Mouse (Mus musculus) spleen, postnatal 4 days (tissue): ENCODE data around the gene Rabgap1.
"Not testable (repeated sequence)": the region's sequence is repeated elsewhere in the genome, so short reads cannot be mapped to it uniquely, and the experiment has no call there.

Source experiments
- DNase-seq, 2 experiments: peaks; one replicate each; pipeline ENCODE4 v3.0.0; 2022; ENCODE audit warnings: low spot score in 2 of 2

Gene Rabgap1

GRCm38 (mm10) chr2:37442611-37443591 is at the start of gene Rabgap1, which contains the start of the genes Zbtb26 and Zbtb6:
Rabgap1 (plus strand) TSS chr2:37443279.
Zbtb26 (minus strand) TSS chr2:37443135.
Zbtb6 (minus strand) TSS chr2:37443171.
- peak; percentile 93 to 96 for DNase-seq

DNA sequence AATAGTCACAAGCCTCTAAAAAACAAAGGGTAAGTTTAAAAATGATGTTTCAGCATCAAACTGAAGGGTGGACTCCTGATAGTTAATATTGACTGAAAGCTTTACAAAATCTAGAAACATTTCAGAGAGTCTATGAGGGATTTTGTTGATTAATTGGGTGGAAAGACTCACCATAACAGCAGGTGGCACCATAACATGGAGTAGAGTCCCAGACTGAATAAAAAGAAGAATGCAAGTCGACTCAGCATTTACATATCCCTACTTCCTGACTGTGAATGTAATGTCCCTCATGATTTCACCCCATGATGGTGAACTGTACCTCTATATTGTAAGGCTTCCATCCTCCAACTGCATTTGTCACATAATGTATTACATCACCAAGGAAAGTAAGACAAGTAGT is 47.5 kb upstream of the Rabgap1 start:
- DNase-seq: no peak

GRCm38 (mm10) chr2:37421903-37422302 is 21.2 kb upstream of the Rabgap1 start:
- no peak for DNase-seq

DNA sequence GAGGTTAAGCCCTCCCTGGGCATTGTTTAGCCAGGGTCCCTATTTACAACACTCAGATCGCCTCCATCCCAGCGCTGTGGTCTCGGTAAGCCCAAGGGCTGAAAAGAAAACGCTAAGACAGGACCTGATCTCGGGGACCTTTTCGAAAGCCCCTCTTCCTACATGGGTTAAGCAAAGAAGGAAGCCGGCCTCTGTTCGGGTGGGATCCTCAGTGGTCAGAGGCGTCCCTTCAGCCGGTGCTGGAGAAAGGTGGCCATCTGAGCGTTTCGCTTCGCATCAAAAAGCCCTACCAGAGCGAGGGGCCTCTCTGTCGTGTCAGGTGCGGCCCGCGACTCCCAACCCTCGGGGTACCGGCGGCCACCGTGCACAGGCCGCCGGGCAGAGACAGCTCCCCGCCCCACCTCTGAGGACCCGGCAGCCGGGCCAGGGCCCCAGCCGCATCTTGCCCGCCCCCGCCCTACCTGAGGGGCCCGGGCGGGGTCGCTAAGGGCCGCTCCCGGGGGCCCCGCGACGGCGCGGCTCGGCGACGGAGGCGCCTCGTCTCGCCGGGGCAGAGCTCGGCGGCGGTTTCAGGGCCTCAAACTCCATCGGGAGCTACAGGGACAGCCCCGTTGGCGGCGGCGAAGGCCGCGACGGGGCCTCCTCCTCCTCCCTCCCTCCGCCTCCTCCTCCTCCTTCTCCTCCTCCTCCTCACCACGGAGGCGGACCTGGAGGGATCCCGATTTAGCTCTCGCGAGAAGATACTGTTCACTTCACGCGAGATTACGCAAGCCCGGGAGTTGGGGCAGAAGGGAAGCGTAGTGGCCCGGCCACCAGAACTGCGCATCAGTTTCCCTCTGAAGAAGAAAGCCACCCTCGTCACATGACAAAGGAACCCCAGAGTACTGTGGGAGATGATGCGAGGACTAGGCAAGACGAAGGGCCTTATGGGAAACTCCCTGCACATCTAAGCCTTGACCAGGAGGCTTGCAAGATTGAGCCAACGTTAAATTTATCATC is 20.5 kb upstream of the Rabgap1 start, which contains the start of gene Rc3h2:
Gene Rc3h2 (minus strand): TSS at position 598 of the 999 bp plus-strand sequence.
- DNase-seq: peak; percentile 94 to 95

- DNase-seq: no peak
These were observed 19.4 kb upstream of the Rabgap1 start for GRCm38 (mm10) chr2:37423671-37424070.

DNA sequence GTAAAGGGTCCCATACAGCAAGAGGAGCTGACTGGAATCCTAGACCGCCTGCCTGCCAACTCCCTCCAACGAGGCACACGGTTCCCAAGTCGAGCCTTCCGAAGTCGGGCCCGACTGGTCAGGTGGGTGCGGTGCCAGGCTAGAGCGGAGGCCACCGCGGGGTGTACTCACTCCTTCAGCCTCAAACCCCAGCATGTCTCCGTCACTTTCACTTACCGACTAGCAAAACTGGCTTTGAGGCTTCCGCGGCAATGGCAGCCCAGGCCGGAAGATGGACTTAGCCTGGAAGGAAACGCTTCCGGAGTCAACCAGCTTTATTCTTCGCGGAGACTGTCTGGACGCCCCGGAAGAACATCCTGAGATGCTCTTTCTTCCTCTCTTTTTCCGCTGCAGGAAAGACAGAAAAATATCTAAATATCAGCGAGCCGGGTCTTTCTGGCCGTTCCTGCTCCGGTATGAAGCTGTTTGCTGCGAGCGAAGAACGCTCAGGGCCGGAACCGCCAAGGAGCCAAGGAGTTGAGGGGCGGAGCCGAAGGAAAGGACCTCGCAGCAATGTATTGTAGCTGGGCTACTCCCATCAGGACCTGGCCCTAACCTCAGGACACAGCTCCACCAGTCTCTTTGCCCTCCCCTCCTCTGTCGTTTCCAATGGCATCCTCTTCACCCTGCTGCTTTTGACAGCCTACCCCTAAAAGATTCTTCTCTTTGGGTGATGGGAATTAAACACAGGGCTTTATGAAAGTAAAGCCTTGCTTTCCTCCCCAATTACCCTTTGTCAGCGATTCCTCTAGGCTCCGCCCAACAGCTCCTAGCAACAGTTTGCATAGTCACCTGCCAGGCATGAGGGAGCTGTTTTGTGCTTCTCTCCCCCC is 12.2 kb upstream of the Rabgap1 start:
- peak; percentile 74 to 84 for DNase-seq

DNA sequence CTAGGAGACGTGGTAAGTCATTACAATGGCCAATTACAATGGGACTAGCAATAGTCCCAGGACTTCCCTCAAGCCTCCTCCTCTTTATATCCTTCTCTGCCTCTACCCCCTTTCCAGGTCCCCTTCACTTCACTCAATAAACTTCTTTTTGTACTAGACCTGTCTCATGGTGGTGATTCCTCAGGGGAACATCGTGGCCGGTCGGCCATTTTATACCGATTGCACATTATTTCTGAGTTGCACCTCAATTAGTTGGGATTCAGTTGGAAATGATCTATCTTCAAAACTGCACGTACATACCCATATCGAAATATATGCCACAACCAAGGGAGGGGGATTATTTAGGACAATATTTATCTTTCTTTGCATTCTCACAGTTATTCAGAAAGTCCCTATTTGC is 11.5 kb upstream of the Rabgap1 start:
- no peak for DNase-seq

DNA sequence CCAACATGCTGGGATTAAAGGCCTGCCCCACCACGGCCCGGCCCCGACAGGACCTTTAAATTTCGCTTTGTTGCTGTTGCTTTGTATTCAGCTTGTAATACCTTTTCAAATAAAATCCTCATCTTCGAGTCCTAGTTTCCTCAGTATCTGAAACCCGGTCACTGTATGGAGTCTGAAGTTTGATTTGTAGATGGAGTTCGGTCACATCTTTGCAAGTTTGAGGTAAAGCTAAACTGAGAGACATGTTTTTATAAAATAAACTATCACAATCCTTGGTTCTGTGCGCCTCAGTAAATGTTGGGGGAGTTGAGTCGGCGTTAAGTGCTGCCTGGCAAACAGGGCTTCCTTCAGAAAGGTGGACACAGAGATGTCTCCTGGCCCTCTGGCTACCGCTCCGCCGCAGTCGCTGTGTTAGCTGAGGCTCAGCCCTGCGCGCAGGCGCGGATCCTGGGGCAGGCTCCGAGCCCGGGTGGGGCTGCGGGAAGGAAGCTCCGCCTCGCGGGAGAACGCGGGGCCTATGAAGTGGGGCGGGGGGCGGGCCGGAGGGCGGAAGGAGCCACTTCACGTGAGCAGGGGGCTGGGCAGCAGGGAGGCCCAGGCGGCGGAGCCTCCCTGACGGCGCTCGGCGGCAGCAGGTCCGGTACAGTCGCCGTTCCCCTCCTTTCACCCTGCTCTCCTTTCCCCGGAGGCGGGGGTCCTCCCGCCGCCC is 8.7 kb downstream of the Rabgap1 start:
- DNase-seq: peak; percentile 93 to 96

- no peak for DNase-seq
These were observed 9.3 kb downstream of the Rabgap1 start for GRCm38 (mm10) chr2:37452376-37452760.

DNA sequence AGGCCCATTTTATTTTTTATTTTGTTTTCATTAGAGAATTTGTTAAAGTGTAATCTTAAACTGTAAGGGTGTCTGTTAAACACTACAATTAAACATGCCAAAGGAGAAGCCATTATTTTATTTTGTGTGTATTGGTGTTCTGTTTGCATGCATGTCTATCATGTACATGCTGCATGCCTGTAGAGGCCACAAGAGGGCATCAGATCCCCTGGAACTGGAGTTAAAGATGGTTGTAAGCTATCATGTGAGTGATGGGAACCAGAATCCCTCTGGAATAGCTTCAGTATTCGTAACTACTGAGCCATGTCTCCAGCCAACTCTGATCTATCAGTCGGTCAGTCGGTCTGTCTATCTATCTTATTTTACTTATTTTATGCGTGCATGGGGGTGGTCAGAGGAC is 17.6 kb downstream of the Rabgap1 start:
- DNase-seq: no peak

- no peak for DNase-seq
These were observed 23.2 kb downstream of the Rabgap1 start for GRCm38 (mm10) chr2:37466266-37466665.

DNA sequence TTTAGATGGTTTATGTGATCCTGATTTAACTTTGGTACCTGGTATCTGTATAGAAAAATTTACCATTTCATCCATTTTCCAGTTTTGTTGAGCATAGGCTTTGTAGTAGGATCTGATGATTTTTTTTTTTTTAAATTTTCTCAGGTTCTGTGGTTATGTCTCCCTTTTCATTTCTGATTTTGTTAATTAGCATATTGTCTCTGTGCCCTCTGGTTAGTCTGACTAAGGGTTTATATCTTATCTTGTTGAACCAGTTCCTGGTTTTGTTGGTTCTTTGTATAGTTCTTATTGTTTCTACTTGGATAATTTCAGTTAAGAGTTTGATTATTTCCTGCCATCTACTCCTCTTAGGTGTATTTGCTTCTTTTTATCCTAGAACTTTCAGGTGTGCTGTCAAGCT is 36.5 kb downstream of the Rabgap1 start:
- no peak for DNase-seq

DNA sequence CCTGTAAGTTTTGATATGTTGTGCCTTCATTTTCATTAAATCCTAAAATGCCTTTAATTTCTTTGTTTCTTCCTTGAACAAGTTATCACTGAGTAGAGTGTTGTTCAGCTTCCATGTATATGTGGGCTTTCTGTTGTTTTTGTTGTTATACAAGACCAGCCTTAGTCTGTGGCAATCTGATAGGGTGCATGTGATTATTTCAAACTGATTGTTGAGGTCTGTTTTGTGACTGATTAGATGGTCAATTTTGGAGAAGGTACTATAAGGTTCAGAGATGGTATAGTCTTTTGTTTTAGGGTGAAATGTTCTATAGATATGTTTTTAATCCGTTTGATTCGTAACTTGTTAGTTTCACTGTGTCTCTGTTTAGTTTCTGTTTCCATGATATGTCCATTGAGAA is 37.0 kb downstream of the Rabgap1 start:
- DNase-seq: no peak

GRCm38 (mm10) chr2:37484165-37484564 is 41.1 kb downstream of the Rabgap1 start:
- DNase-seq: no peak

GRCm38 (mm10) chr2:37485370-37485769 is 42.3 kb downstream of the Rabgap1 start:
- DNase-seq: peak; percentile 21 to 67

GRCm38 (mm10) chr2:37486408-37486807 is 43.3 kb downstream of the Rabgap1 start:
- no peak for DNase-seq

- no peak for DNase-seq
These were observed 45.9 kb downstream of the Rabgap1 start for GRCm38 (mm10) chr2:37488956-37489355.

- no peak for DNase-seq
These were observed 54.2 kb downstream of the Rabgap1 start for GRCm38 (mm10) chr2:37497321-37497720.

DNA sequence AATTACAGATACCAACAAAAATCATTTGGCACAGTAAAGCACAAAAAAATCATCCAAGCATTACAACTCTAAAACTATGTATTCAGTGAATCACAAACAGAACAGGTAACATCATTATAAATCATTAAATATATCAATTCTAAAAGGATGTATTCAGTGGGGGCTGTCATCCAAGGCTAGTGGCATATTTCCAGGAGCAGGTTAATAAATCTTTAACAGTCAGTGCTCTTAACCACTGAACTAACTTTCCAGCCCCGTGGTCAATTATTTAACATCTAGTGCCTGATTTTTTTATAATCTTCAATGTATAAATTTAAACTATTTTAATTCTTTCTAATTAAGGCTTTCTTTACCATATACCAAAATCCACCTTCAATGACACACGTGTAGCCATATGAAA is 62.8 kb downstream of the Rabgap1 start:
- not testable (repeated sequence) for DNase-seq
